Mouse (Mus musculus) olfactory bulb, adult 2 months (tissue): Measurements from ENCODE around the gene Gm20696.

Experiments used
- CTCF ChIP-seq: fragments of 200-500 bp; IDR thresholded peaks from 2 replicates; pipeline ENCODE4 v1.5.1; 2012; ENCODE audit warnings: low read depth, mild to moderate bottlenecking, low read length, moderate library complexity; ENCODE audit not compliant: insufficient read depth
- POLR2A ChIP-seq: fragments of 200-500 bp; IDR thresholded peaks from 2 replicates; pipeline ENCODE4 v1.6.1; 2012; ENCODE audit warnings: mild to moderate bottlenecking, low read depth, low read length, moderate library complexity; ENCODE audit not compliant: insufficient read depth

- no peak for TF ChIP-seq POLR2A
- TF ChIP-seq CTCF: no peak
Observed at GRCm38 (mm10) chr6:99470906-99471305, 195.7 kb downstream of the Gm20696 start.
